Mouse (Mus musculus): ENCODE data around the gene Hist1h4f. TPM values are rescaled to one million over a fixed set of nuclear protein-coding genes. Genes with fewer than 3 reads are reported as not detected.
"Not testable (repeated sequence)": the region's sequence is repeated elsewhere in the genome, so short reads cannot be mapped to it uniquely, and the experiment has no call there.

Gene Hist1h4f
- polyA plus RNA-seq, 1 experiment from 2014 or later = not detected

DNA sequence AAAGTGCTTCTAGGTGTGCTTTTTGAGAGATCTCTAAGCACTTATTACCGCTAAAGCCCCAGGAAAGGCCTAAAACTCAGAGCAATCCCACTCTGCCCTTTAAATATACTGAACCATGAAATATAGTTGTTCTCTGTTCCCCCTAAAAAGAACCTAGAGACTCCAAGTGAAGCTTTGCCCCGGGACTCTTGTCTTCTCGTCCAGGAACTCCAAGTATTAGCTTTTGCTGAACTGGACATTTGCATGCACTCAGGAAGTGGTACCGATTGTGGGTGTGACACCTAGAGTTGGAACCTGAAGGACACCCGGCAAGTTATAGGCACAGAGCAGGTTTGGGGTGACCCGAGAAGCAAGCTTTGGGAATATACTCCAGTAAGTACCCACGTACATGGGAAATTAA, 39.8 kb upstream of the Hist1h4f start:
- no peak overlapping the region for H3K27ac ChIP-seq (replicated peaks in 1 of 2; ENCODE audit: control insufficient read depth in 1 of 2, insufficient read depth in 1 of 2, low read depth in 2 of 2, low read length in 2 of 2)
- WGBS = 89% methylated on average over 7 of the region's 7 CpGs

GRCm38 (mm10) chr13:23586940-23587225, 35.4 kb upstream of the Hist1h4f start:
- H3K27me3 ChIP-seq (ENCODE audit: control insufficient read depth, insufficient read depth, low read length) = no peaks in the 10 kb centered on the region
- peaks cover 5 to 14% of the 10 kb centered on the region in 2 experiments for H3K4me1 ChIP-seq (ENCODE audit: control insufficient read depth in 2 of 2, insufficient read depth in 2 of 2, low read length in 2 of 2)
- H3K9ac ChIP-seq (ENCODE audit: low read length) = peak overlapping the region; percentile 76
- peak overlapping the region; percentile 91 for H3K4me2 ChIP-seq (ENCODE audit: low read length)
- peak overlapping the region; percentile 87 to 95 for H3K27ac ChIP-seq (replicated peaks in 1 of 2; ENCODE audit: control insufficient read depth in 1 of 2, insufficient read depth in 1 of 2, low read depth in 2 of 2, low read length in 2 of 2)
- no peaks in the 10 kb centered on the region for H3K9me3 ChIP-seq (ENCODE audit: control insufficient read depth, low read length)
- 7% methylated on average over 1 of the region's 1 CpGs for WGBS
- H3K4me3 ChIP-seq (ENCODE audit: control insufficient read depth in 1 of 2, insufficient read depth in 1 of 2, low read depth in 1 of 2, low read length in 2 of 2) = peak overlapping the region; percentile 23 to 49
- no peaks in the 10 kb centered on the region for H3K36me3 ChIP-seq (ENCODE audit: control insufficient read depth, insufficient read depth, low read length)
- no peak for ATAC-seq (ENCODE audit: insufficient number of reproducible peaks, insufficient read depth, low FRiP score, low read depth)

More for the DNA sequence above, 39.8 kb upstream of the Hist1h4f start:
- Histone ChIP-seq H3K27me3 (ENCODE audit: control insufficient read depth, insufficient read depth, low read length) (no peaks in the 10 kb centered on the region), H3K4me1 (ENCODE audit: control insufficient read depth in 2 of 2, insufficient read depth in 2 of 2, low read length in 2 of 2) (peaks cover 0 to 2% of the 10 kb centered on the region in 2 experiments; a peak in 1 of 4 replicates), H3K9me3 (ENCODE audit: control insufficient read depth, low read length) (no peaks in the 10 kb centered on the region), H3K9ac (ENCODE audit: low read length) (no peak overlapping the region), H3K4me2 (ENCODE audit: low read length) (no peak overlapping the region), H3K36me3 (ENCODE audit: control insufficient read depth, insufficient read depth, low read length) (no peaks in the 10 kb centered on the region), H3K4me3 (ENCODE audit: control insufficient read depth in 1 of 2, insufficient read depth in 1 of 2, low read depth in 1 of 2, low read length in 2 of 2) (no peak overlapping the region)
- ATAC-seq (ENCODE audit: insufficient number of reproducible peaks, insufficient read depth, low FRiP score, low read depth) = no peak

GRCm38 (mm10) chr13:23586099-23586939, 34.9 kb upstream of the Hist1h4f start:
- Histone ChIP-seq H3K9ac (ENCODE audit: low read length) (peak overlapping the region; percentile 87), H3K4me3 (ENCODE audit: control insufficient read depth in 1 of 2, insufficient read depth in 1 of 2, low read depth in 1 of 2, low read length in 2 of 2) (peak overlapping the region; percentile 23 to 49), H3K4me1 (ENCODE audit: control insufficient read depth in 2 of 2, insufficient read depth in 2 of 2, low read length in 2 of 2) (peaks cover 5 to 15% of the 10 kb centered on the region in 2 experiments), H3K9me3 (ENCODE audit: control insufficient read depth, low read length) (no peaks in the 10 kb centered on the region), H3K36me3 (ENCODE audit: control insufficient read depth, insufficient read depth, low read length) (no peaks in the 10 kb centered on the region), H3K27ac (replicated peaks in 1 of 2; ENCODE audit: control insufficient read depth in 1 of 2, insufficient read depth in 1 of 2, low read depth in 2 of 2, low read length in 2 of 2) (peak overlapping the region; percentile 87 to 95), H3K27me3 (ENCODE audit: control insufficient read depth, insufficient read depth, low read length) (no peaks in the 10 kb centered on the region), H3K4me2 (ENCODE audit: low read length) (peak overlapping the region; percentile 91)
- no peak for ATAC-seq (ENCODE audit: insufficient number of reproducible peaks, insufficient read depth, low FRiP score, low read depth)
- WGBS = 3% methylated on average over 21 of the region's 22 CpGs

GRCm38 (mm10) chr13:23585442-23586098, 34.1 kb upstream of the Hist1h4f start:
- H3K9ac ChIP-seq (ENCODE audit: low read length) = peak overlapping the region; percentile 87
- H3K36me3 ChIP-seq (ENCODE audit: control insufficient read depth, insufficient read depth, low read length); H3K9me3 ChIP-seq (ENCODE audit: control insufficient read depth, low read length); H3K27me3 ChIP-seq (ENCODE audit: control insufficient read depth, insufficient read depth, low read length): not testable (repeated sequence)
- peak overlapping the region; percentile 91 for H3K4me2 ChIP-seq (ENCODE audit: low read length)
- H3K4me3 ChIP-seq (ENCODE audit: control insufficient read depth in 1 of 2, insufficient read depth in 1 of 2, low read depth in 1 of 2, low read length in 2 of 2) = peak overlapping the region; percentile 49 to 57
- peak; percentile 81 for ATAC-seq (ENCODE audit: insufficient number of reproducible peaks, insufficient read depth, low FRiP score, low read depth)
- 0% methylated on average over 27 of the region's 36 CpGs for WGBS
- peak overlapping the region; percentile 95 to 98 for H3K27ac ChIP-seq (replicated peaks in 1 of 2; ENCODE audit: control insufficient read depth in 1 of 2, insufficient read depth in 1 of 2, low read depth in 2 of 2, low read length in 2 of 2)
- peaks cover 5 to 15% of the 10 kb centered on the region in 2 experiments for H3K4me1 ChIP-seq (ENCODE audit: control insufficient read depth in 2 of 2, insufficient read depth in 2 of 2, low read length in 2 of 2)

DNA sequence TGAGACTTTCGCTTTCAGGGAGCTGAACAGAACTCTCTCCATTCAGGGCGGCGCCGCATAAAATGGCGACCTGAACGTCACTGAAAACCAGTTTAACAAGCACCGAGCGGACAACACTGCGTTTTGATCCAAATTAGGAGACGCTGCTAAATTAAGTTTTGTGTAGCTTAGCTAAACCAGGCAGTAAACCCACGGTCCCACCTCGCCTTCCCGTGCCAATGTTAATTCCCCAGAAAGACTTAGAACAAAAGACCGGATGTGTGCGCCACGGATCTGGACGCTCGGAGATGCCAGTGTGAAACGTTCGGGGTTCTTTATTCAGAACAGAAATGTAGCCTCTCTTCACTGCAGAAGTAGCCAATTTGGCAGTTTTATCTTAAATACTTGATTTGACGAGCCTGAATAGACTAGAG, 33.6 kb upstream of the Hist1h4f start:
- no peak for ATAC-seq (ENCODE audit: insufficient number of reproducible peaks, insufficient read depth, low FRiP score, low read depth)

DNA sequence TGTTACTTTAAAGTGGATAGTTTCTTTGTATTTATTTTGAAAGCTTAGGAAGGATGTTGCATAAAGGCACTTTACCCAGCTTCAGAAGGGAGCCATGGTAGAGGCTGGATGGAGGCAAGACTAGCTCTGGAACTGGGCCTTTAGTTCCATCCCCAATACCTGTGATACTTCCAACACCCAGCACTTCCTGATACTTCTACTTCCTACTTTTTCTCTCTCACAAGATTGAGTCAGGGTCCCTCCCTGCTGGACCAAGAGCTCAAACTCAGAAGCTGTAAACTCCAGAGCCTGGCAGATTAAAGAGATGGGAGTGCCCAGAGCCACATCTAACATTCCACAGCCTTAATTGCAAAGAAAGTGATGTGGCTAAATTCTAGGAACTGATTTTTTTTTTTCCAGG, 32.9 kb upstream of the Hist1h4f start:
- Histone ChIP-seq H3K9me3 (ENCODE audit: control insufficient read depth, low read length) (no peaks in the 10 kb centered on the region), H3K36me3 (ENCODE audit: control insufficient read depth, insufficient read depth, low read length) (no peaks in the 10 kb centered on the region), H3K4me3 (ENCODE audit: control insufficient read depth in 1 of 2, insufficient read depth in 1 of 2, low read depth in 1 of 2, low read length in 2 of 2) (peak overlapping the region in 1 of 2 experiments; percentile 49; a peak in 3 of 4 replicates), H3K27ac (replicated peaks in 1 of 2; ENCODE audit: control insufficient read depth in 1 of 2, insufficient read depth in 1 of 2, low read depth in 2 of 2, low read length in 2 of 2) (peak overlapping the region; percentile 95 to 98), H3K27me3 (ENCODE audit: control insufficient read depth, insufficient read depth, low read length) (no peaks in the 10 kb centered on the region), H3K9ac (ENCODE audit: low read length) (peak overlapping the region; percentile 87), H3K4me1 (ENCODE audit: control insufficient read depth in 2 of 2, insufficient read depth in 2 of 2, low read length in 2 of 2) (peaks cover 5 to 15% of the 10 kb centered on the region in 2 experiments), H3K4me2 (ENCODE audit: low read length) (peak overlapping the region; percentile 91)
- ATAC-seq (ENCODE audit: insufficient number of reproducible peaks, insufficient read depth, low FRiP score, low read depth) = no peak

More for the DNA sequence above, 33.6 kb upstream of the Hist1h4f start:
- Histone ChIP-seq H3K4me1 (ENCODE audit: control insufficient read depth in 2 of 2, insufficient read depth in 2 of 2, low read length in 2 of 2) (peaks cover 5 to 15% of the 10 kb centered on the region in 2 experiments), H3K36me3 (ENCODE audit: control insufficient read depth, insufficient read depth, low read length) (no peaks in the 10 kb centered on the region), H3K4me3 (ENCODE audit: control insufficient read depth in 1 of 2, insufficient read depth in 1 of 2, low read depth in 1 of 2, low read length in 2 of 2) (peak overlapping the region; percentile 49 to 57), H3K9ac (ENCODE audit: low read length) (peak overlapping the region; percentile 87), H3K4me2 (ENCODE audit: low read length) (peak overlapping the region; percentile 91), H3K27me3 (ENCODE audit: control insufficient read depth, insufficient read depth, low read length) (no peaks in the 10 kb centered on the region), H3K27ac (replicated peaks in 1 of 2; ENCODE audit: control insufficient read depth in 1 of 2, insufficient read depth in 1 of 2, low read depth in 2 of 2, low read length in 2 of 2) (peak overlapping the region; percentile 95 to 98), H3K9me3 (ENCODE audit: control insufficient read depth, low read length) (no peaks in the 10 kb centered on the region)
- under 1% methylated on average over 21 of the region's 21 CpGs for WGBS

DNA sequence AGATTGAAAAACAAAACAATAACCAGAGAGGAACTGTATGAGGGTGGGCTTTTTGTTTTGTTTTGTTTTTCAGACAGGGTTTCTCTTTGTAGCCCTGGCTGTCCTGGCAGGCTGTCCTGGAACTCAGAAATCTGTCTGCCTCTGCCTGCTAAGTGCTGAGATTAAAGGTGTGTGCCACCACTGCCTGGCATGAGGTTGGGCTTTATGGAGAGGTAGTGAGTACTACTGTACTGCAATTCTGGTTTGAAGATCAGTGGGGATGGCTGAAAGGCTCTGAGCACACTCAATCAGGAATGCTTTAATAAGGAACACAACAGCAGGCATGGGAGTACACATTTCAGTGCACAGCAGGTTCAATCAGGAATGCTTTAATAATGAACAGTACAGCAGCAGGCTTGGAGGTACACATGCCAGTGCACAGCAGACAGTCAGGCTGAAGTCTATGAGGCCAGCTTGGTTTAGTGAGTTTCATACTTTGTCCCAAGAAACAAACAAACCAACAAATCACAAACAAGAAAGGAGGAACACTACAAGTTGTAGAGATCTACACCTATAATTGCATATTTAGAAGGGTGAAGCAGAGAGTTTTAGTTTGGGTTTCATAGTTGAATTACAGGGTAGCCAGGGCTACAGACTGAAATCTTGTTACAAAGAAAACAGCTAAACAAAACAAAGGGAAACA, 32.1 kb upstream of the Hist1h4f start:
- Histone ChIP-seq H3K36me3 (ENCODE audit: control insufficient read depth, insufficient read depth, low read length) (no peaks in the 10 kb centered on the region), H3K9me3 (ENCODE audit: control insufficient read depth, low read length) (no peaks in the 10 kb centered on the region), H3K27me3 (ENCODE audit: control insufficient read depth, insufficient read depth, low read length) (no peaks in the 10 kb centered on the region), H3K4me3 (ENCODE audit: control insufficient read depth in 1 of 2, insufficient read depth in 1 of 2, low read depth in 1 of 2, low read length in 2 of 2) (no peak overlapping the region), H3K9ac (ENCODE audit: low read length) (no peak overlapping the region), H3K4me2 (ENCODE audit: low read length) (no peak overlapping the region; the same call in 1 of the 2 replicates), H3K4me1 (ENCODE audit: control insufficient read depth in 2 of 2, insufficient read depth in 2 of 2, low read length in 2 of 2) (peaks cover 5 to 15% of the 10 kb centered on the region in 2 experiments), H3K27ac (replicated peaks in 1 of 2; ENCODE audit: control insufficient read depth in 1 of 2, insufficient read depth in 1 of 2, low read depth in 2 of 2, low read length in 2 of 2) (peak overlapping the region; percentile 22 to 35)
- ATAC-seq (ENCODE audit: insufficient number of reproducible peaks, insufficient read depth, low FRiP score, low read depth) = no peak
